Mouse (Mus musculus) embryonic facial prominence, embryonic 11.5 days (tissue): Measurements from ENCODE around the gene Otos. TPM values are rescaled to one million over a fixed set of nuclear protein-coding genes. Genes with fewer than 3 reads are reported as not detected.

Experiments used
- ATAC-seq: fragments of 200-750 bp; cut with Nextera tagmentation; replicated peaks from 2 replicates; pipeline ENCODE4 v1.8.0; 2017; ENCODE audit warnings: low read depth; ENCODE audit not compliant: insufficient number of reproducible peaks, low FRiP score, low TSS enrichment
- DNase-seq: peaks from one replicate; pipeline ENCODE4 v3.0.0-alpha.2; 2015; ENCODE audit warnings: low spot score
- H3K27ac ChIP-seq: fragments of 300-500 bp; sonication (generic); replicated peaks from 2 replicates; pipeline ENCODE4 v1.5.1; 2014; ENCODE audit warnings: mild to moderate bottlenecking, low read depth, low read length, control low read depth
- H3K27me3 ChIP-seq: fragments of 300-500 bp; sonication (generic); 2 replicates; pipeline ENCODE4 v1.6.1; 2014; ENCODE audit warnings: mild to moderate bottlenecking, low read length, moderate library complexity, mixed read lengths; ENCODE audit not compliant: control insufficient read depth, insufficient read depth
- H3K36me3 ChIP-seq: fragments of 300-500 bp; sonication (generic); replicated peaks from 2 replicates; pipeline ENCODE4 v1.6.1; 2014; ENCODE audit warnings: low read depth, mild to moderate bottlenecking, low read length, moderate library complexity, mixed read lengths; ENCODE audit not compliant: control insufficient read depth, insufficient read depth
- H3K4me1 ChIP-seq: fragments of 300-500 bp; sonication (generic); 2 replicates; pipeline ENCODE4 v1.6.1; 2014; ENCODE audit warnings: low read length, mixed read lengths; ENCODE audit not compliant: control insufficient read depth, insufficient read depth
- H3K4me2 ChIP-seq: fragments of 300-500 bp; sonication (generic); 2 replicates; pipeline ENCODE4 v1.6.1; 2014; ENCODE audit warnings: low read depth, mild to moderate bottlenecking, control low read depth, low read length, moderate library complexity
- H3K4me3 ChIP-seq: fragments of 300-500 bp; sonication (generic); 2 replicates; pipeline ENCODE4 v1.5.1; 2014; ENCODE audit warnings: low read depth, low read length, control low read depth
- H3K9ac ChIP-seq: fragments of 300-500 bp; sonication (generic); replicated peaks from 2 replicates; pipeline ENCODE4 v1.6.1; 2014; ENCODE audit warnings: mild to moderate bottlenecking, control low read depth, low read length
- H3K9me3 ChIP-seq: fragments of 300-500 bp; sonication (generic); replicated peaks from 2 replicates; pipeline ENCODE4 v1.6.1; 2016; ENCODE audit warnings: mild to moderate bottlenecking, low read length, inconsistent platforms, mixed read lengths; ENCODE audit not compliant: control insufficient read depth
- WGBS: fragments of 180-500 bp; shearing (Covaris S2); extraction: QIAGEN DNeasy Blood & Tissue Kit; methylation state at CpG from one replicate; pipeline ENCODE4 v1.1.7; 2014; 5-methylcytosine and 5-hydroxymethylcytosine counted together
- polyA plus RNA-seq: library from polyadenylated mRNA; unstranded; fragments of >200 nt; fragmentation: Nextera tagmentation; extraction: Ambion mirVana; gene quantifications from 2 replicates; pipeline ENCODE4 v1.2.1, GENCODE M21; 2014

Gene Otos
- polyA plus RNA-seq, 1 experiment from 2014 or later, result not detected

DNA sequence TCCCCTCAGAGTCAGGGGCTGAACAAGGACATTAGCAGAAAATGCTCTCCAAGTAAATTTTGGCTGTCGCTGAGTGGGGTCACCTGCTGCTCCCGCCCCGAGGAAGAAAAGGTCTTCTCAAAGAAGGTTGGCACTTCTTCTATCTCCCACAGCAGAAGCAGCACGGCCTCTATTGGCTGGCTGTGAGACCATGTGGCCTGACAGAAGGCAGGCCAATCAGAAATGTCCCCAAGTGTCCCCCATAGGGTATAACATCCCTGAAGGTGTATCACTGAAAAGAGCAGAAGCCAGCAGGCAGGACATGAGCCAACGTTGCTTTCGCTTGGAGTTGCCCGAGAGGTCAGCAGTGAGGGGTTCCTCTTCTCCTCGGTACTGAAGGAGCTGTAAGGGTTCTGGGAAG, 12.6 kb downstream of the Otos start:
- Histone ChIP-seq H3K4me2 (no peak overlapping the region), H3K9me3 (no peaks in the 10 kb centered on the region), H3K27ac (no peak overlapping the region), H3K4me1 (no peaks in the 10 kb centered on the region; the same call in 1 of the 2 replicates), H3K9ac (no peak overlapping the region), H3K4me3 (no peak overlapping the region), H3K27me3 (no peaks in the 10 kb centered on the region), H3K36me3 (no peaks in the 10 kb centered on the region; the same call in 1 of the 2 replicates)
- WGBS, result 90% methylated on average over 8 of the region's 8 CpGs
- ATAC-seq (no peak), DNase-seq (no peak)

DNA sequence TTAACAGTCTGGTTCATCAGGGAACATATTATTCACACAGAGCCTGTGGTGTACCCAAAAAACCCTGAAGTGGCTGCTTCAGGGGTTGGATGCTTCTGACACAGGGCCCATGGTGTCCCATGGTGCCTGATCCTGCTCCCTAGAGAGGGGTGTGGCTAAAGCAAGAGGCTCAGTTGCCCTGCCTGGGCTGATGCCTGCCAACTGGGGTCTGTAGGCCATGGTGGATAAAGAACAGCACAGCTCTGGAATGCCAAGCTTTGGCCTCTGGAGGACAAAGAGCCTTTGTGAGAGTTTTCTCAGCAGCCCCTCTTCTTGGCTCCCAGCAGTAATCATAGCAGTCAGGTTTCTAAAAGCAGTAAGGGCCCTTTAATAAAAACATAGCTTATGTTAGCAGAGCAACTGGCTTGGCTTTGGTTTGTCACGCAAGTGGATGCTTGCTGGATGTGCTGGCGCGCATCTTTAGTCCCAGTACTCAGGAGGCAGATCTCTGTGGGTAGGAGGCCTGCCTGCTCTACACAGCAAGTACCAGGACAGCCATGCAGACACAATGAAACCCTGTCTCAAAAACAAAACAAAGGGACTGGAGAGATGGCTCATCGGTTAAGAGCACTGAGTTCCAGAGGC, 13.6 kb downstream of the Otos start:
- Histone ChIP-seq H3K36me3 (no peaks in the 10 kb centered on the region; the same call in 1 of the 2 replicates), H3K9ac (no peak overlapping the region), H3K27me3 (no peaks in the 10 kb centered on the region), H3K27ac (no peak overlapping the region; the same call in 1 of the 2 replicates), H3K4me2 (no peak overlapping the region), H3K9me3 (no peaks in the 10 kb centered on the region), H3K4me1 (no peaks in the 10 kb centered on the region), H3K4me3 (no peak overlapping the region)
- ATAC-seq (peak; percentile 62; the same call in 1 of the 2 replicates), DNase-seq (no peak)
- 48% methylated on average over 4 of the region's 4 CpGs for WGBS

DNA sequence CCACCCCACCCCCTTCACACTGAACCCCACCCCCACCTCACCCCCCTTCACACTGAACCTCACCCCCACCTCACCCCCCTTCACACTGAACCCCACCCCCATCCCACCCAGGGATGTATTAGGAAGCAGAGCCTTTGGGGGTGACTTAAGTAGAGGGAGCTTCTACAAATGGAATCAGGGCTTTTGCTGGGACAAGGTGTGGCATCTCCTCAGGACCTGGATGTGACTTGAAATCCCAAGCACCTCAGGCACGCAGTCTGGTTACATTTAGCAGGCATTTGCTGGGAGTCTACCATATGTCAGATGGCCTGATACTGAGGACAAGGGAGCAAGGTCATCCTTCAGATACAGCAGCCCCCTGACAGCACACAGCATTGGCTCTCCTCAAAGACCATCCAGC, 14.1 kb downstream of the Otos start:
- no peak overlapping the region for H3K4me3 ChIP-seq
- H3K4me1 ChIP-seq, result no peaks in the 10 kb centered on the region
- H3K36me3 ChIP-seq, result no peaks in the 10 kb centered on the region; the same call in 1 of the 2 replicates
- 65% methylated on average over 1 of the region's 1 CpGs for WGBS
- ATAC-seq (peak; percentile 17; the same call in 1 of the 2 replicates), DNase-seq (no peak)
- H3K9me3 ChIP-seq, result no peaks in the 10 kb centered on the region
- H3K27ac ChIP-seq, result no peak overlapping the region
- no peaks in the 10 kb centered on the region for H3K27me3 ChIP-seq
- H3K4me2 ChIP-seq, result no peak overlapping the region
- H3K9ac ChIP-seq, result no peak overlapping the region

DNA sequence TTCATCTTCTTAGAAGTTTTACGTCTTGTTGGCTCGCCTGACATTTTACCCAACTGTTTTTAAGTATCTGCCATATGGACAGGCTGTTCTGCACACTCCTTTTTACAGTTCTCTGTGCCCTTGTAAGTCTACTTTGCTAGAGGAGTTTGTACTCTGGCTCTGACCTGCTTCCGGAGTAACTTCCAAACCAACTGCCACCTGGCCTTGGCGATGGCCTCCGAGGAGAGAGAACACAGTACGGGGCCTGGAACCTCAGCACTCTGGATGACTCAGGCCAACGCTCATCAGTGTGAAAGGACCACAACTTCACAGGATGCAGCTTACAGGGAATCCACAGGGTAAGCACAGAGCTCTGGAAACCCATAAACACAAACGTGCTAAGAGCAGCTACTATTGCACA, 14.9 kb downstream of the Otos start:
- no peak for ATAC-seq
- WGBS, result 87% methylated on average over 8 of the region's 8 CpGs

DNA sequence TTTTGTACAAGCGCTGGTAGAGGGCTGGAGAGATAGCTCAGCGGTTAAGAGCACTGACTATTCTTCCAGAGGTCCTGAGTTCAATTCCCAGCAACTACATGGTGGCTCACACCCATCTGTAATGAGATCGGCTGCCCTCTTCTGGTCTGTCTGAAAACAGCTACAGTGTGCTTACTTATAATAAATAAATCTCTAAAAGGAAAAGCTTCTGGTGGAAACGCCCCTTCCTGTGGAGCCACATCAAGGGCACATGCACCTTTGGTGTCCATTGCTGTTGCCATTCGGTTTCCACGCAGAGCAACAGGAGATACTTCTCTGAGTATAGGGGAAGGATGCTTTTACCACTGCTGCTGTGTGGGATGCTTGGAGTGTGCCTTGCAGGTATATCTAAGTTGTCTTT, 15.7 kb downstream of the Otos start:
- no peaks in the 10 kb centered on the region for H3K9me3 ChIP-seq
- H3K4me3 ChIP-seq, result no peak overlapping the region
- DNase-seq (no peak), ATAC-seq (no peak)
- H3K9ac ChIP-seq, result no peak overlapping the region
- no peaks in the 10 kb centered on the region; the same call in 1 of the 2 replicates for H3K36me3 ChIP-seq
- no peaks in the 10 kb centered on the region for H3K27me3 ChIP-seq
- no peak overlapping the region for H3K27ac ChIP-seq
- H3K4me1 ChIP-seq, result no peaks in the 10 kb centered on the region
- no peak overlapping the region for H3K4me2 ChIP-seq
- WGBS, result 72% methylated on average over 6 of the region's 6 CpGs

More for the DNA sequence above, 14.9 kb downstream of the Otos start:
- Histone ChIP-seq H3K27ac (no peak overlapping the region), H3K9me3 (no peaks in the 10 kb centered on the region), H3K4me1 (no peaks in the 10 kb centered on the region), H3K9ac (no peak overlapping the region), H3K27me3 (no peaks in the 10 kb centered on the region), H3K4me2 (no peak overlapping the region), H3K36me3 (no peaks in the 10 kb centered on the region; the same call in 1 of the 2 replicates), H3K4me3 (no peak overlapping the region)
- DNase-seq, result no peak

DNA sequence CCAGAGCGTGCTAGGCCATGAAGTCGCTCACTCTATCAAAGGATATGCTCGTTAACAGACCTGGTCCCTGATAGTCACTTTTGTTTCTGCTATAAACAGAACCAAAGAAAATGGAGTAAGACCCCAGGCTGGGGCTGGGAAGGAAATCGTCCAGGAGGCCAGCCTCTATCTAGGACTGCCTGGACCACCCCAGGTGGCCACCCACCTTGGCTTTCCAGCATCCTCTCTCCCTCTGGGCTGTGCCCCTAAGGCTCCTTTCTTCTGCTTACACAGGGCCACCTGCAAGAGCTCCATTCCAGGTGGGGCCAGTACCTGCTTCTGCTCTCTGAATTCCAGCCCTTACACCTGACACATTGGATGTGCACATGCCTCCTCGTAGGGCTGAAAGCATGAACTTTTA, 16.4 kb downstream of the Otos start:
- WGBS, result 76% methylated on average over 5 of the region's 5 CpGs
- Histone ChIP-seq H3K36me3 (no peaks in the 10 kb centered on the region; the same call in 1 of the 2 replicates), H3K27me3 (no peaks in the 10 kb centered on the region), H3K9ac (no peak overlapping the region), H3K4me1 (no peaks in the 10 kb centered on the region), H3K4me2 (no peak overlapping the region), H3K9me3 (no peaks in the 10 kb centered on the region), H3K27ac (no peak overlapping the region), H3K4me3 (no peak overlapping the region)
- ATAC-seq (no peak), DNase-seq (no peak)

DNA sequence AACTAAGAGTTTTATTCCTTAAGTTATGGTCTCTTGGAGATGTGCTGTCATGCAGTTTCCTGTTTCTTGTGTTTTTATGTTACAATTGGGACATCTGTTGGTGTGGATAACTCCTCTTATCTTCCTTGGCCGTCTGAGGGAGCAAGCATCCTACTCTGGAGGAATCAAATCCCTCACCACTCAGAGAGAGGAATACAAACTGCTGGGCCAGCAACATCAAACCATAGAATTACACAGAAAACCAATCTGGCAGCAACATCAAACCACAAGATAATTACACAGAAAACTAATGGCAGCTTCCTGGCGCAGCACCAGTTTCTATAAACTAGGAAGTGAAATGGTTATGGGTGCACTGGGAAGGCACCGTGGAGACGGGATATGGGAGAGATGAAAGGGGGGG, 20.4 kb downstream of the Otos start:
- 77% methylated on average over 4 of the region's 4 CpGs for WGBS
- H3K27ac ChIP-seq, result no peak overlapping the region
- H3K9me3 ChIP-seq, result no peaks in the 10 kb centered on the region
- H3K4me1 ChIP-seq, result no peaks in the 10 kb centered on the region
- ATAC-seq (no peak), DNase-seq (no peak)
- H3K9ac ChIP-seq, result no peak overlapping the region
- no peak overlapping the region for H3K4me2 ChIP-seq
- no peaks in the 10 kb centered on the region for H3K36me3 ChIP-seq
- H3K4me3 ChIP-seq, result no peak overlapping the region
- no peaks in the 10 kb centered on the region for H3K27me3 ChIP-seq

DNA sequence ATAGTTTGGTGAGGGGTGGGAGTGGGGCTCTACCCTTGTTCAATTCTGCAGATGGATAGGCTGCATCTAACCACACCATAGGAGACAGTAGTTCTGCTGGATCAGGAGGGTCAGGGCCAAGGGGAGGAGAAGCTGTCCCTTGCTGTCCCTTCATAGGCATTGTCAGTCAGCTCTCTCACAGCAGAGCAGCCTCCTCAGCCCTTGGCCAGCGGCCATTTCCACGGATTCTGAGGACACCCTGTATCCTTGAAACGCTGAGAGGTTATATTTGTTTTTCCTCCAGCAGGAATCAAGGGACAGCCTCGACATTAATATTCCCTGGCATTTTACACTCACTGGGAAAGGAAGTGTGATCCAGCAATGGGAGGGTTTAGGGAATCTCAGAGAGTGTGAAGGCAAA, 30.3 kb downstream of the Otos start:
- no peak for DNase-seq
- Histone ChIP-seq H3K4me3 (no peak overlapping the region), H3K27me3 (no peaks in the 10 kb centered on the region), H3K4me1 (no peaks in the 10 kb centered on the region), H3K4me2 (no peak overlapping the region), H3K9ac (no peak overlapping the region), H3K9me3 (no peaks in the 10 kb centered on the region), H3K36me3 (no peaks in the 10 kb centered on the region), H3K27ac (no peak overlapping the region)
- no peak for ATAC-seq
- 81% methylated on average over 4 of the region's 4 CpGs for WGBS
